ENCODE assay signal across 35 mouse cellular contexts in genomic region chr12:80181831-80182230, GRCm38 (mm10).
"Had no signal": no experiment of that assay in that cellular context is flagged by ENCODE, and none has a peak within 500 bp of the region (broad histone marks: within the 10 kb centered on the region; RNA-seq: fewer than 3 reads in every experiment).

No protein-coding gene starts in this region.

- H3K9ac ChIP-seq: heart, embryonic 12.5 days; heart, embryonic 13.5 days; heart, embryonic 15.5 days; hindbrain, embryonic 12.5 days; hindbrain, embryonic 13.5 days; hindbrain, embryonic 14.5 days; hindbrain, embryonic 15.5 days; intestine, embryonic 15.5 days; kidney, embryonic 15.5 days had no signal

- H3K27ac ChIP-seq: heart, embryonic 10.5 days; heart, embryonic 13.5 days; heart, embryonic 15.5 days; hindbrain, embryonic 10.5 days; hindbrain, embryonic 12.5 days; hindbrain, embryonic 13.5 days; hindbrain, embryonic 14.5 days; hindbrain, embryonic 15.5 days; hindbrain, postnatal 0 days; intestine, embryonic 15.5 days; kidney, embryonic 15.5 days; kidney, postnatal 0 days; layer of hippocampus, adult 2 months had no signal

- H3K27me3 ChIP-seq: heart, embryonic 12.5 days; heart, embryonic 13.5 days; heart, embryonic 15.5 days; hindbrain, embryonic 12.5 days; hindbrain, embryonic 13.5 days; hindbrain, embryonic 15.5 days; intestine, embryonic 15.5 days; kidney, embryonic 15.5 days had no signal

- H3K4me2 ChIP-seq: heart, embryonic 11.5 days; heart, embryonic 12.5 days; heart, embryonic 13.5 days; heart, embryonic 15.5 days; hindbrain, embryonic 12.5 days; hindbrain, embryonic 13.5 days; hindbrain, embryonic 14.5 days; hindbrain, embryonic 15.5 days; intestine, embryonic 15.5 days; kidney, embryonic 15.5 days had no signal

- ATAC-seq: hindbrain, embryonic 16.5 days; hindbrain, postnatal 0 days; inflammation-experienced regulatory T-cells, adult 6 months; intestine, embryonic 15.5 days; intestine, embryonic 16.5 days; intestine, postnatal 0 days had no signal

- DNase-seq: heart, postnatal 10 days; heart, postnatal 14 days; heart, postnatal 36 days; heart, postnatal 4 days; kidney, adult 11 months; kidney, adult 18-20 months; kidney, adult 2 months; kidney, adult 8-10 months; kidney, adult 9 months; kidney, postnatal 10 days; kidney, postnatal 14 days; kidney, postnatal 25 days; kidney, postnatal 36 days; kidney, postnatal 4 days; layer of hippocampus, adult 9-11 months; layer of hippocampus, postnatal 36 days had no signal

- H3K4me1 ChIP-seq: heart, embryonic 10.5 days; heart, embryonic 12.5 days; heart, embryonic 13.5 days; heart, embryonic 15.5 days; hindbrain, embryonic 10.5 days; hindbrain, embryonic 12.5 days; hindbrain, embryonic 13.5 days; hindbrain, embryonic 15.5 days; intestine, embryonic 15.5 days; kidney, embryonic 15.5 days had no signal

- H3K4me3 ChIP-seq: heart, embryonic 10.5 days; heart, embryonic 12.5 days; heart, embryonic 13.5 days; heart, embryonic 15.5 days; hindbrain, embryonic 10.5 days; hindbrain, embryonic 12.5 days; hindbrain, embryonic 13.5 days; hindbrain, embryonic 15.5 days; intestine, embryonic 15.5 days; kidney, embryonic 15.5 days; layer of hippocampus, adult 2 months had no signal

- H3K9me3 ChIP-seq: heart, embryonic 10.5 days; heart, embryonic 12.5 days; heart, embryonic 13.5 days; heart, embryonic 15.5 days; hindbrain, embryonic 10.5 days; hindbrain, embryonic 12.5 days; hindbrain, embryonic 13.5 days; hindbrain, embryonic 15.5 days; intestine, embryonic 15.5 days; kidney, embryonic 15.5 days had no signal
